Comparison of ENCODE assay signal across 14 mouse cellular contexts in the genomic region with DNA sequence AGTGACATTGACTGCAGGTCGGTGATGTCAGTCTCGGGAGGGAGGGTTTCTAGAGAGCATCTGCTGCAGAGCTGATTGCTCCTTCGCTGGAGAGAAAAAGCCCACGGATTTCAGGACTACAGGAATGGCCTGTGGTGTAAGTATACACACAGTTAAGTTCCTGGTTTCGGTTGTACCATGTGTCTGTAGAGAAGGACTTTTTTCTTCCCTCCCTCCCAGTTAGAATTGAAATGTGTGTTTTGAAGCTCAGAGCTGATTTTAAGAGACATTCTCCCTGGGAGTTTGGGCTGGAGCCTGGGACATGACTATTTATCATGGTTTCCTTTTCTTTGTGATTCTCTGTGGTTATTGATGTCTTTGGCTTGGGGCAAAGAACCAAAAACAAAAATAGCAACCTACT. TPM values are rescaled to one million over a fixed set of nuclear protein-coding genes. Genes with fewer than 3 reads are reported as not detected.
A peak's percentile ranks its signal among the peaks of the same experiment; 100 is the strongest.
DNase-seq lines count a peak whose midpoint lies in the region; ATAC-seq and TF ChIP-seq lines count a peak whose summit lies in the region.
"Had no signal": no experiment of that assay in that cellular context is flagged by ENCODE, and none has a peak within 500 bp of the region (broad histone marks: within the 10 kb centered on the region; RNA-seq: fewer than 3 reads in every experiment).

No protein-coding gene starts in this region.

- 49% methylated on average over 5 of the region's 5 CpGs for WGBS in midbrain, embryonic 13.5 days
- WGBS in midbrain, embryonic 11.5 days, result 48% methylated on average over 5 of the region's 5 CpGs
- 30% methylated on average over 5 of the region's 5 CpGs for WGBS in hindbrain, embryonic 13.5 days
- WGBS in neural tube, embryonic 15.5 days, result 34% methylated on average over 5 of the region's 5 CpGs

- no peaks in the 10 kb centered on the region for H3K36me3 ChIP-seq in midbrain, embryonic 13.5 days
- H3K36me3 ChIP-seq in midbrain, embryonic 11.5 days (ENCODE audit: control insufficient read depth, insufficient read depth, low read length), result no peaks in the 10 kb centered on the region
- no peaks in the 10 kb centered on the region for H3K36me3 ChIP-seq in hindbrain, embryonic 13.5 days
- H3K36me3 ChIP-seq in neural tube, embryonic 15.5 days, result no peaks in the 10 kb centered on the region
- H3K36me3 ChIP-seq: liver, embryonic 13.5 days had no signal

- peaks cover 20% of the 10 kb centered on the region for H3K4me1 ChIP-seq in midbrain, embryonic 13.5 days (replicated peaks)
- H3K4me1 ChIP-seq in midbrain, embryonic 11.5 days (ENCODE audit: control insufficient read depth, insufficient read depth, low read length), result peaks cover 3% of the 10 kb centered on the region; the same call in 1 of the 2 replicates
- peaks cover 17% of the 10 kb centered on the region for H3K4me1 ChIP-seq in hindbrain, embryonic 13.5 days (replicated peaks)
- peaks cover 7% of the 10 kb centered on the region; the same call in 1 of the 2 replicates for H3K4me1 ChIP-seq in neural tube, embryonic 15.5 days
- H3K4me1 ChIP-seq: liver, embryonic 13.5 days had no signal

- H3K9ac ChIP-seq in midbrain, embryonic 13.5 days (replicated peaks), result no peak overlapping the region
- H3K9ac ChIP-seq in midbrain, embryonic 11.5 days (ENCODE audit: low read length), result no peak overlapping the region
- H3K9ac ChIP-seq in hindbrain, embryonic 13.5 days, result peak overlapping the region; percentile 40; the same call in 1 of the 2 replicates
- no peak overlapping the region for H3K9ac ChIP-seq in neural tube, embryonic 15.5 days (replicated peaks)
- H3K9ac ChIP-seq: liver, embryonic 13.5 days had no signal

- no peak for ATAC-seq in midbrain, embryonic 13.5 days
- no peak for ATAC-seq in midbrain, embryonic 11.5 days (ENCODE audit: low FRiP score)
- no peak for ATAC-seq in hindbrain, embryonic 13.5 days (ENCODE audit: low FRiP score)
- peak; percentile 46; the same call in 1 of the 2 replicates for ATAC-seq in neural tube, embryonic 15.5 days (ENCODE audit: low FRiP score)
- no peak for ATAC-seq in erythroid progenitor cell, adult 5-6 weeks (replicated peaks; ENCODE audit: low FRiP score, poor library complexity, severe bottlenecking)

- no peak for TF ChIP-seq CTCF in gastrocnemius, adult 2 months (IDR thresholded peaks at IDR 0.05)
- TF ChIP-seq CTCF in left cerebral cortex, adult 2 months (IDR thresholded peaks at IDR 0.05), result no peak

- no peak overlapping the region for H3K4me2 ChIP-seq in midbrain, embryonic 13.5 days (replicated peaks)
- no peak overlapping the region for H3K4me2 ChIP-seq in midbrain, embryonic 11.5 days
- no peak overlapping the region for H3K4me2 ChIP-seq in hindbrain, embryonic 13.5 days
- H3K4me2 ChIP-seq in neural tube, embryonic 15.5 days, result no peak overlapping the region
- H3K4me2 ChIP-seq: heart, embryonic 11.5 days; liver, embryonic 13.5 days had no signal

- peak overlapping the region; percentile 46 for H3K27ac ChIP-seq in gastrocnemius, adult 2 months
- H3K27ac ChIP-seq in midbrain, embryonic 13.5 days, result peak overlapping the region; percentile 9; the same call in 1 of the 2 replicates
- no peak overlapping the region for H3K27ac ChIP-seq in midbrain, embryonic 11.5 days (ENCODE audit: low read depth, low read length)
- H3K27ac ChIP-seq in hindbrain, embryonic 13.5 days, result peak overlapping the region; percentile 58
- H3K27ac ChIP-seq in neural tube, embryonic 15.5 days (replicated peaks), result peak overlapping the region; percentile 72
- no peak overlapping the region for H3K27ac ChIP-seq in left cerebral cortex, adult 2 months
- H3K27ac ChIP-seq: liver, embryonic 13.5 days; macrophage had no signal

- no peaks in the 10 kb centered on the region for H3K27me3 ChIP-seq in midbrain, embryonic 13.5 days
- H3K27me3 ChIP-seq in midbrain, embryonic 11.5 days (ENCODE audit: control insufficient read depth, insufficient read depth, low read length), result no peaks in the 10 kb centered on the region
- H3K27me3 ChIP-seq in hindbrain, embryonic 13.5 days, result no peaks in the 10 kb centered on the region
- no peaks in the 10 kb centered on the region for H3K27me3 ChIP-seq in neural tube, embryonic 15.5 days (replicated peaks)
- H3K27me3 ChIP-seq: liver, embryonic 13.5 days had no signal

- intact Hi-C loops in gastrocnemius, adult 2 months (cut with DNase I), result no loop called here
- intact Hi-C loops in left cerebral cortex, adult 2 months (cut with DNase I), result no loop called here

- no peak overlapping the region for H3K4me3 ChIP-seq in gastrocnemius, adult 2 months
- H3K4me3 ChIP-seq in midbrain, embryonic 13.5 days (replicated peaks), result no peak overlapping the region
- no peak overlapping the region for H3K4me3 ChIP-seq in midbrain, embryonic 11.5 days (ENCODE audit: low read depth, low read length)
- no peak overlapping the region for H3K4me3 ChIP-seq in hindbrain, embryonic 13.5 days
- no peak overlapping the region for H3K4me3 ChIP-seq in neural tube, embryonic 15.5 days (replicated peaks)
- H3K4me3 ChIP-seq in left cerebral cortex, adult 2 months, result no peak overlapping the region
- H3K4me3 ChIP-seq: liver, embryonic 13.5 days had no signal

- DNase-seq in gastrocnemius, adult 2 months, result no peak
- no peak for DNase-seq in gastrocnemius, postnatal 4 days (ENCODE audit: low spot score in 2 of 2)
- no peak for DNase-seq in midbrain, embryonic 11.5 days (ENCODE audit: low spot score, missing footprints)
- DNase-seq in left cerebral cortex, adult 2 months (ENCODE audit: extremely low spot score in 1 of 2, low spot score in 2 of 2), result no peak
- DNase-seq: cerebellum, postnatal 25 days; kidney, postnatal 36 days; liver, embryonic 13.5 days; spleen, adult 18-20 months had no signal

- H3K9me3 ChIP-seq in midbrain, embryonic 13.5 days, result peaks cover 3% of the 10 kb centered on the region; the same call in 1 of the 2 replicates
- H3K9me3 ChIP-seq in midbrain, embryonic 11.5 days (ENCODE audit: control insufficient read depth, low read length), result no peaks in the 10 kb centered on the region
- 0 out of 2 replicates have a peak, but pooled peaks cover 3% of the 10 kb centered on the region for H3K9me3 ChIP-seq in hindbrain, embryonic 13.5 days
- no peaks in the 10 kb centered on the region for H3K9me3 ChIP-seq in neural tube, embryonic 15.5 days (replicated peaks)

RNA-seq across cellular contexts. Expression of gene Ampd3, which starts 28.2 kb away (rescaled TPM):
- 10 to 100 TPM in 1 of 2 experiments, 1 to 10 TPM in 1; 7.6 to 16.6 TPM for total RNA-seq in gastrocnemius, adult 2 months (2021)
- total RNA-seq in gastrocnemius, postnatal 4 days (2021), result 1 to 10 TPM; 8.7 to 8.8 TPM
- polyA plus RNA-seq in midbrain, embryonic 13.5 days (2015; fragmentation: Nextera tagmentation; extraction: Ambion mirVana), result 2.9 and 3.7 TPM in 2 replicates
- 1.4 and 2.6 TPM in 2 replicates for polyA plus RNA-seq in midbrain, embryonic 11.5 days (2014; fragmentation: Nextera tagmentation; extraction: Ambion mirVana)
- polyA plus RNA-seq in hindbrain, embryonic 13.5 days (2015; fragmentation: Nextera tagmentation; extraction: Ambion mirVana), result 4.3 and 4.9 TPM in 2 replicates
- 12.0 and 12.6 TPM in 2 replicates for polyA plus RNA-seq in neural tube, embryonic 15.5 days (2015; fragmentation: Nextera tagmentation; extraction: Ambion mirVana)
- 10 to 100 TPM; 24.4 to 25.3 TPM for total RNA-seq in left cerebral cortex, adult 2 months (2021)
- 80.7 and 109 TPM in 2 replicates for total RNA-seq in erythroid progenitor cell, adult 5-6 weeks (2015; ENCODE audit: low replicate concordance)
- total RNA-seq in erythroid progenitor cell, adult 5-6 weeks (2017; ENCODE audit: low replicate concordance), result 72.2 and 104 TPM in 2 replicates

Comparison
In these comparisons a context has a peak if more than half of its experiments do, and no peak if none do; other contexts are left out.
1. H3K27ac ChIP-seq: peak in gastrocnemius, adult 2 months (single experiment), midbrain, embryonic 13.5 days (single experiment), hindbrain, embryonic 13.5 days (single experiment) and neural tube, embryonic 15.5 days (single experiment); none in midbrain, embryonic 11.5 days (single experiment) and left cerebral cortex, adult 2 months (single experiment).